Mouse (Mus musculus) spleen, adult 18-20 months (tissue): ENCODE data around the gene Olfr709-ps1.
"Not testable (repeated sequence)": the region's sequence is repeated elsewhere in the genome, so short reads cannot be mapped to it uniquely, and the experiment has no call there.

ENCODE experiments used
- DNase-seq, 2 experiments: peaks; one replicate each; pipeline ENCODE4 v3.0.0; 2022; ENCODE audit warnings: mixed read lengths in 2 of 2

Gene Olfr709-ps1

DNA sequence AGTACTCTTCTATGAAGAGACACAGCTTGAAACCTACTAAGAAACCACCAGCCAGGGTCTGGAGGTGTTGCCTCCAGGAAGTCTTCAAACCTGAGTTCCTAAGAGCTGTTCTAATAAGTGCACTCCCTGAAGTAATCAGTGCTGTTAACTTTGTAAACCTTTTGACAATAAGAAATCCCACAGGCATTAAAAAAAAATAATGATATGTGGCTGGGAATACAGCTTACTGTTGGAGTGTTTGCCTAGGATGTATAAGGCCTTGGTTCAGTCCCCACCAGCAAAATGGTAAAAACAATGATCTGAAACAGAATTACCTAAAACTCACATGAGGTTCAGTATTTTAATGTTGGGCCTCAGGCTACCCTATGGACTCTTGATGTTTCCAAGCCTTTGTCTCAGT is at the start of gene Olfr709-ps1:
Gene Olfr709-ps1, minus strand, starts transcription at position 101 of the 400 bp plus-strand sequence.
- no peak for DNase-seq

DNA sequence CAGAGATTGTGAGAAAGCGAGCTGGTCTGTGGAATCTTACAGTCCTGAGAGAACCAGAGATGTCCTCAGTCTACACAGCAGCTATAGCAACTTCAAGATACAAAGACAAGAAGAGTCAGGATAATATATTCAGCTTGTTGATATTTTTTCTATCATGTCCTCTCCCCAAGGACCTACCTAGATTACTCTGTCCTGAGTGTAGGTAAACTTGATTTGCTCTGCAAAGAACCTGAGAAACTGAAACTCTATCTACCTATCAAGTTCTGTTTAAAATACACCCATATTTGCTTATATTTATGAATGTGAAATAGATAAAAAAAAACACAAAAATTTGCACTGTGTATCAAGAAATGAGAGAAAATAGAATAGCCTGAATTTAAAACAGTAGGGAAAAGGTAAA is 43.3 kb upstream of the Olfr709-ps1 start, which contains the start of gene Olfr711:
Gene Olfr711, minus strand, starts transcription at position 101 of the 400 bp plus-strand sequence.
- no peak for DNase-seq

DNA sequence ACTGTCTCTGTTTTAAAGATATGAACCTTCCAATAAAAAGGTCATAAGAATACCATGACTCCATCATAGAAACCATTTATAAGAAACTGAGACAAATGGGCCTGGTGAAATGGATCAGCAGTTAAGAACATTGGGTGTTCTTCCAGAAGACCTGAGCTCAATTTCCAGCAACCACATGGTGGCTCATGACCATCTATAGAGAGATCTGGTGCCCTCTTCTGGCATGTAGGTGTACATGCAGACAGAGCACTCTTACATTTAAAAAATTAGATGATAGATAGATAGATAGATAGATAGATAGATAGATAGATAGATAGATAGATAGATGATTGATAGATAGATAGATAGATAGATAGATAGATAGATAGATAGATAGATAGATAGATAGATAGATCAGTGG is 35.5 kb upstream of the Olfr709-ps1 start:
- not testable (repeated sequence) for DNase-seq

DNA sequence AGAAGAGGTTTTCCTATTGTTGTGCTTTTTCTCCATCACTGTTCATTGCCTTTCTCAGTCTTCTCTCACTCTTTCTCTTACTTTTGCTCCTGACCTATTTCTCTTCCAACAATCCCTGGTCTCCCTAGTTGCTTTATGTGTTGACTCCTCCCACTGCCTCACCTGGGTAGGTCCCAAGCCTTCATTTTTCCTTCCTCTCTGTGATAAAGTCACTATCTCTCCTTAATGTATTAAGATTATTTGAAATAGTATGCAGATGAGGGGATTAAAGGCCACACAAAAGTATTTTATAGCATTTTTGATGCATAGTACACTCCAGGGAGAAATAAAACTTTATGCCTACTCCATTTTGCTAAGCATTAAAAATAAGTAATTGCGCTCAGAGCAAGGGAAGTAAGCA is 31.8 kb upstream of the Olfr709-ps1 start, which contains the start of gene Olfr6:
Gene Olfr6, minus strand, starts transcription at position 101 of the 400 bp plus-strand sequence.
- DNase-seq: no peak

DNA sequence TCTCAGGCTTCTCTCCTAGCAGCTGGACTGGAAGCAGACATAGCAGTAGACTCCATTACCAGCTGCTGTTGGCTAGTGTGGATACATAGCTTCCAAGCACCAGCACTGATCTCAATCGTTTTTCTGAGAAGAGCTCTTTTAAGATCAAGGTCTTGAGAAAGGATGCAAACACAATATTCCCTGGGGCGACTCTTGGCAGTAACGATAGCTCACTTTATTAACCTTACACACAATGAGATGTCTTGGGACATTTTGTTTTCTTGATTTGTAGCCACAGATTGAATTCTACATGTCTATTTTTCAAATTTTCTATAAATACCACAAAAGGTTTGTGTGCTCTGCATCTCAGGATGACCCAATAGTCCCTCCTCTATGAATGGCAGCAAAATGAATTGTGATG is 16.2 kb upstream of the Olfr709-ps1 start, which contains the start of gene Olfr710:
Gene Olfr710, minus strand, starts transcription at position 101 of the 400 bp plus-strand sequence.
- DNase-seq: no peak

DNA sequence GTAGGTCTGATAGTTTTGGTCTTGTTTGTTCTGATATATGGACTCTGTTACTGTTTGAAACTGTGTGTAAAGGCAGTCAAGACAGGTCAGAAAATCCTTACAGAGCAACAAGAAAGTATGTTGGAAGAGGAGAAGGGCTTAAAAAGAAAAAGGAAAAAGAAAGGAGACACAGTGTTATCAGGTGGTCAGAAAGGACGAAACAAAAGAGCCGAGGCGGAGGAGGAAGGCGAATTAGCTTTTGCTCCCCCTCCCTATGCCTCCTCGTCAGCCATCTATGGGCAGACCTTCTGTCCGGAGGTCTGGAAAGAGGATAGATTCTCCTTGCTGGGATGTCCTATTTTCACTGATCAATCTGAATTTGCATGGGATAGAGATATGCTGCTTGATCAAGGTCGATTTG is 11.1 kb downstream of the Olfr709-ps1 start:
- DNase-seq: not testable (repeated sequence)

DNA sequence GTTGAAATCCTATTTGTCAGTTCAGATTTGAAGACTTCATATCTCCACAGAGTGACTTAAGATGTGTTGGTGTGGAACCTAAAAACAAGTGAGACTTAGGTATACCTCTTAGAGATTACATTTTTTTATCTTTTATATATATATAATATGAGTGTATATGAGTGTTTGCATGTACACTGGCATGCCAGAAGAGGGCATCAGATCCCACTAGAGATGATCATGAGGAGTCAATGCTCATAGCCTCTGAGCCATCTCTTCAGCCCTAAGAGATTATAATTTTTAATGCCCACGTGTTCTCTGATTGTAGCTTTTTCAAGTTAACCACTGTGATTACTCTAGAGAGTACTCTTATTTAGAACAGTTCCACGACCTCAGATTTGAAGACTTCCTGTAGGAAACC is 24.3 kb downstream of the Olfr709-ps1 start, which contains the start of gene Olfr1532-ps1:
Gene Olfr1532-ps1, plus strand, starts transcription at position 326 of the 400 bp plus-strand sequence.
- DNase-seq: no peak

DNA sequence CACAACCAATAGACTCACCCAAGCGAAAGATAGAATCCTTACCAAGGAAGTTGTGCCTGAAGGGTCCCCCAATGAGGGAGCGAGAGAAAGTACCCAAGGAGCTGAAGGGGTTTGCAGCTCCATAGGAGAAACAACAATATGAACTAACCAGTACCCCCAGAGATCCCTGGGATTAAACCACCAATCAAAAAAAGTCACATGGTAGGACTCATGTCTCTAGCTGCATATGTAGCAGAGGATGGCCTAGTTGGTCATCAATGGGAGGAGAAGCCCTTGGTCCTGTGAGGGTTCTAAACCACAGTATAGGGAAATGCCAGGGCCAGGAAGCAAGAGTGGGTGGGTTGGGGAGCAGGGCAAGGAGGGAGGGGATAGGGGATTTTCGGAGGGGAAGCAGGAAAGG is 30.9 kb downstream of the Olfr709-ps1 start, which contains the start of gene Olfr707:
Gene Olfr707, minus strand, starts transcription at position 101 of the 400 bp plus-strand sequence.
- DNase-seq: not testable (repeated sequence)

DNA sequence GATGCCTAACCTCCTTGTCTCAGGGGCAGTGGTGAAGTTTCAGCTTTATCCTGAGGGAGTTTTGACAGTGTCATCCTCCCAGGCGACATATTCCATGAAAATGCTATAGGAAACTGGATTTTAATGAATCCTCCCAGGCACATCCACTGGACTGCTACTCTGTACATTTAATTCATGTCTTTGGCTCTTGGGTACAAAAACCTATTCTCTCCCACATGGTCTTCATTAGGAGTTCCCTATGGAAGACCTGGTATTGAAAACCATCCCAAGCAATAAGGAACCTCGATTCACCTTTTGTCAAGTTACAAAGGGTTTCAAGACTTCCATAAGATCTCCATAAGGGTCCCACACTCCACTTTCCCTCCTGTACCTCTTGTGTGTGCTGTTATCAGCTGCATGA is 44.0 kb downstream of the Olfr709-ps1 start, which contains the start of gene Olfr706:
Gene Olfr706, minus strand, starts transcription at position 101 of the 400 bp plus-strand sequence.
- no peak for DNase-seq

DNA sequence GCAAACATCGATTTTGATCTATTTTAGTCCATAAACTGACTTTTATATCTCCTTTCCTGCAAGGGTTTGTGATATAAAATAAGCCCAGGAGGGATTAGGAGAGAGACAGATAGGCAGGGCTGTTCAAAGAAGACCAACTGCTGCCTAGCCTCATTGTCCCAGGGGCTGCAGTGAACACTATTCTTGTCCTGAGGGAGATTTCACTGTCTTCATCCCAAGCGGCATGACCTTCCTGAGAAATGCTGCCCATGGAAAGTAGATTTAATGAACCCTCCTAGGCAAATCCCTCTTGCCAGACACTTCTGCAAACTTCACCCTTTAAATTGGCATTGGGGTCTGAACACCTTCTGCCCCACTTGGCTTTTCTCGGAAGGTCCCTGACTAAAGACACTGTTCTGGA is 55.2 kb downstream of the Olfr709-ps1 start, which contains the start of gene Olfr705:
Gene Olfr705, minus strand, starts transcription at position 101 of the 400 bp plus-strand sequence.
- DNase-seq: no peak
